Mouse (Mus musculus) CD8-positive naive resting alpha-beta T cell, adult 2 months (primary cell): Measurements from ENCODE around the gene Socs4.

Source experiments
- DNase-seq, 2 experiments: peaks; one replicate each; pipeline ENCODE4 v3.0.0; 2022; ENCODE audit warnings: low read depth in 2 of 2, low spot score in 2 of 2

Socs4 gene

DNA sequence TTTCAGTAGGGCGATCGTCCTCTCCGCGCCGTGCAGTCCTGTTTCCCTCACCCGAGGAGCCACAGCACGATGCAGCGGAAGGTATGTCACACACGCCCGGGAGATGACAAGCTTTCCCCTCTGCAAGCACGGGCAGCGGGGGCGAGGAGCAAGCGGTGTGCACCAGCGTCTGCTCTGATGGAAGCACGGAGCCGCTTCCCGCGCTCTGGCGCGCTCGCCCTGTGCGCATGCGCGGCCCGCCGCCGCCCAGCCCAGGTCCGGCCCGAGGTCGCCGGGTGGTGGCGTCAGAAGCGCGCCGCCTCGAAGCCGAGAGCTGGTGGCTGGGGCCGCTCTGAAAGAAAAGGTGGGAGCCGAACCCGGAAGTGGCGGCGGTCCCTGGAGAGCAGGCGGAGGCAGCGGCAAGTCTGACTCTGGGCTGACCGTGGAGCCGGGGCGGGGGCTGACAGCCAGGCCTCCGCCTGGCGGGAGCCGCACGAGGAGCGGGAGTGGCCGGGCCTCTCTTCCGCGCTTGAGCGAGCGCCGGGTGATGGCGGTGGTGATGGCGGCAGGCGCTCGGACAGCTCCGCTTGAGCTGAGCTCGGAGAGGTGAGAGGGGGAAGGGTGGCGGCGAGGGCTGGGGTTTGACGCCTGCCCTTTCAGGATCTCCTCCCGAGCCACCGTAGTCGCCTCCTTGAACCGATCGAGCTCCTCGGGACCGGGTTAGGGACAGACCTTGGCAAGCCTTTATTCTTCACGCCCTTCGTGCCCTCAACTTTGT lies at the start of gene Socs4, which contains the start of gene Wdhd1:
TSS of gene Socs4 (plus strand) at position 295 of the 757 bp plus-strand sequence.
TSS of gene Wdhd1 (minus strand) at position 221 of the 757 bp plus-strand sequence.
- peak; percentile 90 to 93 for DNase-seq

DNA sequence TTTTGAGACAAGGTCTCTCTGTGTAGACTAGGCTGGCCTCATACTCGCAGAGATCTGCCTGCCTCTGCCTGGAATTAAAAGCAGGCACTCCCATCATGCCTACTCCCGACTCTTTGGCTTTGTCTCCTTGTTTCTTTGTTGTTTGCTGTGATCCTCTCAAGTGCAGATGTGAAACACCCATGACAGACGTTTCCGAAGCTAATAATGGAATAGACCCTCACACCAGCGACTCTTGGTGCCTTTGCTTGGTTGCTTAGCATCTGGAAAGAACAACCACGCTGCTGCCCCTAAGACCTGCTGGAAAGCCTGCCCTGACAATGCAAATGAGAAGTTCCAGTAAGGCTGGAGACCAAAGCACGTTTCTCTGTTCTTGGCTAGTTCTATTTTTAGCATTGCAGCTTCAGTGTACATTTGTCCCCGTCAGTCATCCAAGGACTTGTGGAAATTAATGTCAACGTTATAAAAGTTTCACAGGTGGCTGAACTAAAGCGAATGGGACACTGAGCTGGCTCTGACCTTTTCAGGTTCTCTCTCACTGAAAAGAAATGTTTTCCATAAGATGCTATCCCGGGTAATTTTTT lies 46.8 kb upstream of the Socs4 start:
- DNase-seq, result no peak

DNA sequence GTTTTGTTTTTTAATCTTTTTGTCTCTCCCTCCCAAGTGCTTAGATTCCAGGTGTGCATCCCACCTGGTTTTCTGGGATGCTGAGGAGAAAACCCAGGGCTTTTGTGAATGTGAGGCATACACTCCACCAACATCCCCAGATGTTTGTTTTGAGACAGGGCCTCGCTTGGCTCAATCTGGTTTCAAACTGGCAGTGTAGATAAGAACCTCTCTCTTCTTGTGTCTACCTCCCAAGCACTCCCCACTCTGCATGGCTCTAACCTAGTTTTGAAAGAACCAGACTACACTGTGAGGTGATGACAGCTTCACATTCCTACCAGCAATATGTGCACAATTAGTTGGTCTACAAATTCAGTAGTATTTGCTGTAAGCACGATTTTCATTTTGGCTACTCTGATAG lies 43.1 kb upstream of the Socs4 start:
- no peak for DNase-seq

DNA sequence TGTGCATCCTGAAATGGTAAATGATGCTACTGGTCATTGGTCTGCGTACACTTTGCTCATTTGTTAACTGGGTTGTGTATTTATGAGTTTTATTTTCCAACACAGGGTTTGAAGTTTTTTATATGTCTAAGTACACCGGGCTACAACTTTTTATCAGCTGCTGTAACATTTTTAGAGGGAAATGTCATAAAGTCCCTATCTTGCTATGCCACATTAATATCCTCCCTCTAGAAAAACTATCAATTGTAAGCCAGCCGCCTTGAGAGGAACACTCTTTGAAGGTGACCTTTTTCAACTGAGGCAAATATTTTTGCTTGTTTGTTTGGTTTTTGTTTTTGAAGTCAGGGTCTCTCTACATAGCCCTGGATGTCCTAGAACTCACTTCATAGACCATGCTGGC lies 42.7 kb upstream of the Socs4 start:
- no peak for DNase-seq

DNA sequence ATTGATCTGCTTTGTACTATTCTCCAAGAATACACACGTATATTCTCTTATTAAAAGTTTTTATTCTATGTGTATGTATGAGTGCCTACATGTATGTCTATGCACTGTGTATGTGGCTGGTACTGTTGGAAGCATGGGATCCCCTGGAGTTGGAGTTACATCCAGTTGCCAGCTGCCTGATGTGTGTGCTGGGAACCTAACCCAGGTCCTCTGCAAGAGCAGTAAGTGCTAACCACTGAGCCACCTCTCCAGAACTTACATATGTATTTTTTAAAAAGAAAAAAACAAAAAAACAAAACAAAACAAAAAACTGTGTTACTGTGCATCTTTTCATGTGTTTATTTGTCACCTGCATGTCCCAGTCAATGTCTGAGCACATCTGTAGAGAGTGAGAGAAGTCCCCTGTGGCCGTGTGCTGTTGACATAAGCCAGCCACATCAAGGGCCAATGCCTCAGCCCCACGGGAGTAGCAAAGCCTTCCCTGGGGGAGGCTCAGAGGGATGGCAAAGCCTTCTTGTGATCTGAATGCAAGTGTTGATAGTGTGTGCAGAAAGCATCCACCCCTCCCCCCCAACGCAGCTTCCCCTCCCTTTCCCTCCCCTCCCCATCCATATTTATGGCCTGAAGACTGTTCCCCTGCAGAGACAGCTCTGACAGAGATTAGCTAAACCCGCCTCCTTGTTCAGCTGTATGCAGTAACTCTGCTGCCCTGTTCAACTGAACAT lies 42.0 kb upstream of the Socs4 start:
- DNase-seq, result no peak

DNA sequence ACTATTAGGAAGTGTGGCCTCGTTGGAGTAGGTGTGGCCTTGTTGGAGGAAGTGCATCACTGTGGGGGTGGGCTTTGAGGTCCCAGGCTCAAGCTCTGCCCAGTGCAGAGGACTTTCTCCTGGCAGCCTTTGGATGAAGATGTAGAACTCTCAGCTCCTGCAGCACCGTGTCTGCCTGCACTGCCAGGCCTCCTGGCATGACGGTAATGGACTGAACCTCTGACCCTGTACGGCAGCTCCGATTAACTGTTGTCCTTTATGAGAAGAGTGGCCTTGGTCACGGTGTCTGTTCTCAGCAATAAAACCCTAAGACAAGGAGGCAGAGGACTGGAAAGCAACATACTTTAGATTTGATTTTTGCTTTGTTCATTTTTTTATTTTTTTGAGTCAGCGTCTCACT lies 40.2 kb upstream of the Socs4 start:
- DNase-seq, result no peak

DNA sequence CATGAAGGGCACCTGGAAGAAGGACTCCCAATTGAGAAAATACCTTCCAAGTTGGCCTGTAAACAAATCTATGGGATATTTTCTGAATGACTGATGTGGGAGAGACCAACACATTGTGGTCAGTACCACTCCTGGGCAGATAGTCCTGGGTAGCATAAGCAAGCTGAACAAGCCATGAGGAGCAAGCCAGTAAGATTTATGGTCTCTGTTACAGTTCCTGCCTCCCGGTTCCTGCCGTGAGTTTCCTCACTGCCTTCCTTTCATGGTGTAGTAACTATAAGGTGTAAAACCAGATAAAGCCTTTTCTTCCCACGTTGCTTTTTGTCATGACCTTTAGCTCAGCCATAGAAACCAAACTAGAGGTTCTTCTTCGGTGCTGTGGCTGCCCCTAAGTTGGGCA lies 39.4 kb upstream of the Socs4 start:
- no peak for DNase-seq

DNA sequence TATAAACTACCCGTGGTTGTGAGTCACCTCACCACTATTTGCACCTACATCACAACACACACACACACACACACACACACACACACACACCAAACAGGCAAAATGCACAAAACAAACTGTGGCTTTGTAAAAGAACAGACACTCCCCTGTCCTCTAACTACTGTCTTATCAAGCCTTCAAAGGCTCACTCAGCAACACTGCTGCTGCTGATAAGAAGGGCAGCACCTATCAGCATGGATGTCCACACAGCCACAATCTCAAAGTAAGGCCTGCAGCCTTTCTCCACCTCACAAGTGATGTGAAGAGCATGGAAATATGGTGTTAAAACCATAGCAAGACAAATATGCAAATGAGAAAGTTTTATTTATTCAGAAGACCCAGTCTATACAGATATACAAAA lies 36.1 kb upstream of the Socs4 start:
- DNase-seq, result no peak

DNA sequence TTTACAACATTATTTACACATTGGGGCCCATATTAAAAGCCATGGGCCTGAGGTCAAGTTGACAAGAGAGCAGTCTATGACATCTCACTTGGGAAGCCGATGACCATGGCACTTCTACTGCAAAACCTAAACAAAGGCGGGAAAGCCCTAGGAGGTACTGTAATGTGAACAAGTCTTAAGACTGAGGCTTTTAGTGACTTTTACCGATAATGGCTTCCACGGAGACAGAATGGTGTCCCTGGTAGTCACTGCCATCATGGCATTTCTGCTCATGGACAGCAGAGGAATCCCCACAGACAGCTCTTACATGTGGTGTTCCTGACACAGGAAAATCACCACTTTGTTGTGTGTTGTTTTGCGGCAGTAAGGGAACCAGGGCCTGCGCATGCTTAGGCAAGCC lies 35.7 kb upstream of the Socs4 start:
- no peak for DNase-seq

DNA sequence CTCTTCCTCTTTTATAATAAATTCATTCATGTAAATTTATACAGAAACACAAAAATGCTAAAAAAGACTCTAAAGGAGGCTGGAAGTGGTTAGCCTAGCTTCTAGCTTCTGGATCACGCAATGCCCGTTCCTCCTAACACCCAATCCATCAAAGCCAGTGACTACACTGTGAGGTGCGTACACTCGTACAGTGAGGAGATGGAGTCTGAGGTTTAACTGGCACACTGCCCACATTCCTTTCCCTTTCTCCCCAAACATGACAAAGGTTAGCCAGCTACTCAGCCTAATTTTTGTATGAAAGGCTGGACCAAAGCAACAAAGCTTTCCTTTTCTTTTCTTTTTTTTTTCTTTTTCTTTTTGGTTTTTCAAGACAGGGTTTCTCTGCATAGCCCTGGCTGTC lies 34.0 kb upstream of the Socs4 start:
- no peak for DNase-seq

DNA sequence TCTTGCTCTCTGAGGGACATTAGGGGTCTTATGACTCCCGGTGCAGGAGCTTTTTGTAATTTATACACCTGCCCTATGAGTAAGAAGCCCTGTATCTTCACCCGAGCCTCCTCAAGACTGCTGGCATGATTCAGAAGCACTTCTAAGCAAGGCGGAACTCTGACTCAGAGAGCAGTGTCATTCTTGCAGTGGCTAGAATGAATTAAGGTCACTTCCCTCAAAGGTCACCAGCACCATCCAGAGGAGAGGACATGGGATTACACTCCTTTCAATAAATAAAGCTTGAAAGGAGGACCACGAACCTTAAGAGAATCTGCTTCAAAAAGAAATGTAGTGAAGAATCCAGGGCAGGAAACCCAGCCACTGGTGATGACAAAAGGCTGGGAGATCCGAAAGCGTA lies 26.9 kb upstream of the Socs4 start:
- DNase-seq, result no peak

DNA sequence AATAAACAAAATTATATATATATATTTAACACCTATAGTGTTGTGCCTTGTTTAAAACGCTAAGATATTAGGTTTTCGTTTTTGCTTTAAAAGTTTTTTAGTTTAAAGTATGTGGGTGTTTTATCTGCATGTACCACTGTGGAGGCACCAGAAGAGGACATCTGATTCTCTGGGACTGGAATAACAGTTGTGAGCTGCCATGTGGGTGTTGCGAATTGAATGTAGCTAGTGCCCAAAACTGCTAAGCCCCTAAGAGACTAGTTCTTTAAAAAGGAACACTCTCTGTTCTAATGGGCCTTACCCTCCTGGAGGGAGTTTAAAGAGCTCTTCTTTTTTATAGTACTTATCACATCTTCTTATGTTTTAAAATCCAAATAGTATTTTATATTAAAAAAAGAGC lies 11.9 kb upstream of the Socs4 start:
- no peak for DNase-seq

DNA sequence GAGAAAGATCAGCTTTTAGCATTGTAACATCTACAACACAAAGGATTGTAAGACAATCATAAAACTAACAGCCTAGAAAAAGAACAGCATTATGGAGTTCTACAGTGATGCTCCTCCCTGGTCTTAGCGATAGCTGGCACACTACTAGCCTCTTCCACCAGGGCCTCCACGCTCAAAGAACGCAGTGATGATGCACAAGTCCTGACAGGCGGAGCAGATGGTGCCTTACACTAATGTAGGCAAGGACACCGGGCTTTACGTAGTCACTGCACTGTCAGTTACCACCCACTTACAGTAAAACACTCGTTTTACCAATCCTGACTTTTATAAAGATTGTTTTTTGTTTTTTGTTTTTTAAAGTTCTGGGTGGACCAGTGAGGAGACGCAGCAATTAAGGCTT lies 10.9 kb upstream of the Socs4 start:
- no peak for DNase-seq

DNA sequence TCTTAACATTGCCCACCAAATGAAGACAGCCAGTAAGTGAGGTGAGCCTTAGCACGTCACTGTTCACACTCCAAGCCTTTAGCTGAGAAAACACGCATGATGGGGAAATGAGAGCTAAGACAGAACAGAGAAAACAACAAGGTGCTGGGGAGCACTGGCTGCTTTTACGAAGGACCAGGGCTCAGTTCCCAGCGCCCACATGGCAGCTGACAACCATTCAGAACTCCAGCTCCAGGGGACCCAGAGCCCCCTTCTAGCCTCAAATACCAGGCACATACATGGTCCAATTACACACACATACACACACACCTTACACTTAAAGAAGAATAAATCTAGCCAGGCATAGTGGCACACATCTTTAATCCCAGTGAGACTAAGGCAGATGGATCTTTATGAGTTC lies 7.7 kb upstream of the Socs4 start:
- no peak for DNase-seq

DNA sequence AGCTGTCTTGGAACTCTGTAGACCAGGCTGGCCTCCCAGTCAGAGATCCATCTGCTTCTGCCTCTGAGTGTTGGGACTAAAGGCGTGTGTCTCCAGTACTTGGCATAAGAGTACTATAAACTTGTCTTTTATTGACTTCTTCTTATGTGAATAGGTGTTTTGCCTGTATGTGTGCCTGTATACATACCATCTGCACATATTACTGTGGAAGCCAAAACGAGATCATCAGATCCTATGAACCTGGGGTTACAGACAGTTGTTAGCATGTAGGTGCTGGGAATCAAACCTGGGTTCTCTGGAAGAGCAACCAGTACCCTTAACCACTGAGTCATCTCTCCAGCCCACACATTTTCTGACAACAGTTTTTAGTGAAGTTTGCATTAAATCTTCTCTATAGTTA lies 7.0 kb upstream of the Socs4 start:
- DNase-seq, result no peak

DNA sequence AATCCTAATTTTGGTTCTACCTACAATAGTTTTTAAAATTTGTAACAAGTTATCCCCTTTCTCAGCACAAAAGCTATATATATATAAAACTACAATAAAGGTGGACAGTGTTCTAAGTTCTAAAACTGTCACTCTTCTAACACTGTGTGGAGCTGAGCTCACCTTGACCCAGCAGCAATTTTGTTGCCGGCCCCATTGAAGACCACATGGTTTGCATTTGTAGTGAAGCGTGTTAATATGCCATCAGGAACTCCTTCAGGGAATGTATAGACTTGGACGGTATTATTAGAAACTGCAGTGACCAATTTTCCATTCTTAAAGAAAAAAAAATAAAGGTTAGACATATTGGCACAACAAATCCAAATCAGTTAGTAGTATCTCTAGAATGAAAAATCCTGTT lies 3.0 kb upstream of the Socs4 start:
- DNase-seq, result no peak

DNA sequence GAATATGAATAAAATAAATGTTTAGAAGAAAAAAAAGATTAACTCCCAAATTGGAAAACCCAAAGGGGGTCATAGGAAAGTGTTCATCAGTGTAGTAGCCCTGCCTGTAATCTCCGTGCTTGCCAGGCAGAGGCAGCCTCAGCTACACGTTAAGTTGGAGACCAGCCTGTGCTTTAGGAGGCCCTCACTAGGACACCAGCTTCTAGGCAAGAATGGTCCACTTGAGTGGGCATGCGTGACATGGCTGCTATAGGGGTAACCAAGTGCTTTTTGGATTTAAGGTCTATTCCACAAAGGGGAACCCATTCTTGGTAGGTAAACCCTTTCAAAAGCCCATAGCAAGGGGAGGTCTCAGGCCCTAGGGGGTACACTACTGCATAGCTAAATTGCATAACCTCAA lies 1.3 kb upstream of the Socs4 start:
- DNase-seq, result no peak

DNA sequence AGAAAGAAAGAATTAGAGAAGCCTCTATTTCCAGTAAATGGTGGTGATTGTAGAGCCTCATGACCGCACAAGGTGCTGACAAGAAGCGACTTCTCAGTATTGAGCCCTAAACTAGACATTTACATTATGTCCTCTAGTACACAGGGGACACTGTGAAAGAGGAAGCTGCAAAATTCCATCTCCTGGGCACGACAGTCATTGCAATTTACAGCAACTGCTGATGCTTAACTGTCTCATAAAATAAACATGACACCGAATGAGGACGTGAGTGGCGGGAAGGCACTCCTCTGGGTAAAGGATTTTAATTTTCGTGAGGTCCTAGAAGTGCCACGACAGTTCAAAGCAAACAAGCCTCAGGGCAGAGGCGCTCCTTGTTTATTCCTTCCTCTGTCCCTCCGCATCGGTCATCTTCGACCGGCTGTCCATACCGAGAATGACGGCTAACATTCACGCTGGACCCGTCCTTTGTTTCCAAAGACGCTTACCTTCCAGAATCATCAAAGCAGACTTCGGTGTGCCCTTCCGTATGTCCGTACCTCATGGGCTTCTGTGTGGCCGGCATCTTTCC lies 611 bp upstream of the Socs4 start:
- peak; percentile 13 to 33 for DNase-seq

DNA sequence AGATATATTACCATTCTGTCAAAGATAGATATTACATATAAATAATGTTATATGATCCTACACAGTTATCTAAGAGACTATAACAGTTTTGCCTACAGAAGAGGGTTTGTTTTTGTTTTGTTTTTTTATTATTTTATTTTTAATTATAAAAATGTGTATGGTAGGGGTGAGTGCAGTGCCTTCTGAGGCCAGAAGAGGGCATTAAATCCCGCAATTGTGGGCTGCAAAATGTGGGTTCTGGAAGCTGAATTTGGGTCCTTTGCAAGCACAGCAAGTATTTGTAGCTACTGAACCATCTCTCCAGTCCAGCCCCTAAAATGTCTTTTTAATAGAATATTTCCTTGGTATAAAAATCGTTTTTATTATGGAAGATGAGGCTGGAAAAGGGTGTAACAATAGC lies 2.3 kb downstream of the Socs4 start:
- no peak for DNase-seq

DNA sequence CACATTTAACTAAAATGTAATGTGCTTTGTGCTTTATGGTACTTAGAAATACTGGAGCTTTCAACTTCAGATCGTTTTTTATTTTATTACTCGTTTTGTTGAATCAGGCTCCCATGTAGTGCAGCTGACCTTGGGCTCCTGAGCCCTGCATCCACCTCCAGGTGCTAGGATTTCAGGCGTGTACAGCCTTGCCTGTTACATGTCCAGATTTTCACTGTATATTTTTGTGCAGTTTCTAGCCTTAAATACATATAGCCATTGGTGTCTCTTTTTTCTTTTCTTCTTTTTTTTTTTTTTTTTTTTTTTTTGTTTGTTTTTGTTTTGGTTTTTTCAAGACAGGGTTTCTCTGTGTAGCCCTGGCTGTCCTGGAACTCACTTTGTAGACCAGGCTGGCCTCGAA lies 4.8 kb downstream of the Socs4 start:
- DNase-seq, result no peak

DNA sequence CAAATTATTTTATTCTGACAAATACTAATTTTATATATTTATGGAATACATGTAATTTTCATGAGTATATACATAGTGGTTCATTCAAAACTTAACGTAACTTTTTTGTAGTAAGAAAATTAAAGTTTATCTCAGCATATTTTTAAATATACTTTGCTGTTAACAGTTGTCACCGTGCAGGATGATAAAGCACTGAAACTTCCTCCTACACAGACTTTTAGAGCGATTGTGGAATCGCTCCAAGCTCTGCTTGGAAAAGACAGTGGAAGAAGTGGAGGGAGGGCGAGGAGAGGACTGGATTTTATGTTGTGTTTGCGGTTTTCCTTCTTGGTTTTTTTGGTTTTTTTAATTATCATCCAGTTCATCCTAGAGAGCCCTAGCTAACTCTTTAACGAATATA lies 6.8 kb downstream of the Socs4 start:
- DNase-seq, result no peak

DNA sequence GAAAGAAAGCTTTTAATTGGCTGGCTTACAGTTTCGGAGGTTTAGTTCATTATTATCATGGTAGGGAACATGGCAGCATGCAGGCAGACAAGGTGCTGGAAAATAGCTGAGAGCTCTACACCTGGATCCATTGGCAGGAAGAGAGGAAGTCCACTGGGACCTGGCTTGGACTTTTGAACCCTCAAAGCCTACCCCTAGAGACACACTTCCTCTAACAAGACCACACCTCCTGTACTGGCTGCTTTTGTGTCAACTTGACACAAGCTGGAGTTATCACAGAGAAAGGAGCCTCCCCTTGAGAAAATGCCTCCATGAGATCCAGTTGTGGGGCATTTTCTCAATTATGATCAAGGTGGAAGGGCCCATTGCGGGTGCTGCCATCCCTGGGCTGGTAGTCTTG lies 8.5 kb downstream of the Socs4 start:
- no peak for DNase-seq
